Mouse (Mus musculus): Measurements from ENCODE around the gene Mex3a. TPM values are rescaled to one million over a fixed set of nuclear protein-coding genes. Genes with fewer than 3 reads are reported as not detected.
A peak's percentile ranks its signal among the peaks of the same experiment; 100 is the strongest.

The Mex3a gene
- total RNA-seq (2021): under 1 TPM; 0.39 to 0.61 TPM

- intact Hi-C loops (cut with DNase I): loop anchor here (2.0 kb wide), 1 partner anchor 21 kb away; the partner anchor contains the start of genes Lamtor2 and Ubqln4
- DNase-seq (ENCODE audit: low spot score): no peak
Measured at GRCm38 (mm10) chr3:88532299-88532674, at the start of gene Mex3a. Gene Mex3a (plus strand): TSS chr3:88532395.

- DNase-seq (ENCODE audit: low spot score): no peak
- intact Hi-C loops (cut with DNase I): loop anchor here (1.0 kb wide), 1 partner anchor 39 kb away; no protein-coding TSS in a partner anchor
Measured at GRCm38 (mm10) chr3:88483141-88483540, 49.1 kb upstream of the Mex3a start.

GRCm38 (mm10) chr3:88483621-88484020 lies 48.6 kb upstream of the Mex3a start:
- intact Hi-C loops (cut with DNase I): loop anchor here (1.0 kb wide), 1 partner anchor 39 kb away; no protein-coding TSS in a partner anchor
- no peak for DNase-seq (ENCODE audit: low spot score)

- no peak for DNase-seq (ENCODE audit: low spot score)
Measured at GRCm38 (mm10) chr3:88484597-88485316, 47.4 kb upstream of the Mex3a start.

GRCm38 (mm10) chr3:88486043-88486442 lies 46.2 kb upstream of the Mex3a start:
- no peak for DNase-seq (ENCODE audit: low spot score)
- intact Hi-C loops (cut with DNase I): no loop called here

More at GRCm38 (mm10) chr3:88484597-88485316, 47.4 kb upstream of the Mex3a start:
- intact Hi-C loops (cut with DNase I): no loop called here

GRCm38 (mm10) chr3:88486887-88487286 lies 45.3 kb upstream of the Mex3a start:
- intact Hi-C loops (cut with DNase I): no loop called here
- no peak for DNase-seq (ENCODE audit: low spot score)

GRCm38 (mm10) chr3:88487396-88487795 lies 44.8 kb upstream of the Mex3a start:
- intact Hi-C loops (cut with DNase I): no loop called here
- no peak for DNase-seq (ENCODE audit: low spot score)

- DNase-seq (ENCODE audit: low spot score): no peak
- intact Hi-C loops (cut with DNase I): no loop called here
Measured at GRCm38 (mm10) chr3:88493706-88494582, 38.3 kb upstream of the Mex3a start.

GRCm38 (mm10) chr3:88494836-88495628 lies 37.2 kb upstream of the Mex3a start:
- peak; percentile 59 for DNase-seq (ENCODE audit: low spot score)
- intact Hi-C loops (cut with DNase I): no loop called here

GRCm38 (mm10) chr3:88495741-88496415 lies 36.3 kb upstream of the Mex3a start:
- intact Hi-C loops (cut with DNase I): no loop called here

GRCm38 (mm10) chr3:88499580-88499979 lies 32.6 kb upstream of the Mex3a start:
- no peak for DNase-seq (ENCODE audit: low spot score)
- intact Hi-C loops (cut with DNase I): no loop called here

More at GRCm38 (mm10) chr3:88495741-88496415, 36.3 kb upstream of the Mex3a start:
- DNase-seq (ENCODE audit: low spot score): no peak

GRCm38 (mm10) chr3:88500087-88500486 lies 32.1 kb upstream of the Mex3a start:
- no peak for DNase-seq (ENCODE audit: low spot score)
- intact Hi-C loops (cut with DNase I): no loop called here

- no peak for DNase-seq (ENCODE audit: low spot score)
- intact Hi-C loops (cut with DNase I): no loop called here
Measured at GRCm38 (mm10) chr3:88500655-88501365, 31.4 kb upstream of the Mex3a start.

- intact Hi-C loops (cut with DNase I): loop anchor here (2.0 kb wide), 1 partner anchor 13 kb away; no protein-coding TSS in a partner anchor
- DNase-seq (ENCODE audit: low spot score): no peak
Measured at GRCm38 (mm10) chr3:88501366-88502030, 30.7 kb upstream of the Mex3a start.

- no peak for DNase-seq (ENCODE audit: low spot score)
- intact Hi-C loops (cut with DNase I): loop anchor here (2.0 kb wide), 1 partner anchor 13 kb away; no protein-coding TSS in a partner anchor
Measured at GRCm38 (mm10) chr3:88502031-88502571, 30.1 kb upstream of the Mex3a start.

- intact Hi-C loops (cut with DNase I): loop anchor here (2.0 kb wide), 1 partner anchor 14 kb away; no protein-coding TSS in a partner anchor
- DNase-seq (ENCODE audit: low spot score): peak; percentile 93
Measured at GRCm38 (mm10) chr3:88502641-88503504, 29.3 kb upstream of the Mex3a start.

- peak; percentile 60 for DNase-seq (ENCODE audit: low spot score)
- intact Hi-C loops (cut with DNase I): loop anchor here (2.0 kb wide), 1 partner anchor 15 kb away; no protein-coding TSS in a partner anchor
Measured at GRCm38 (mm10) chr3:88503505-88503863, 28.7 kb upstream of the Mex3a start.
